Mouse (Mus musculus) midbrain, embryonic 11.5 days (tissue): ENCODE measurements at regions not wholly inside any gene's neighbourhood (a gene's known extent, or its start where the extent isn't known, plus 50 kb on each side); places are given as distances from the start of the nearest gene placed in this dataset.

ENCODE experiments used
- ATAC-seq: fragments of 200-750 bp; cut with Nextera tagmentation; 2 replicates; pipeline ENCODE4 v1.8.0; 2017; ENCODE audit warnings: moderate TSS enrichment, moderate library complexity; ENCODE audit not compliant: low FRiP score
- DNase-seq: peaks from one replicate; pipeline ENCODE4 v3.0.0; 2015; ENCODE audit warnings: low spot score; ENCODE audit errors: missing footprints
- H3K27ac ChIP-seq: fragments of 300-500 bp; sonication (generic); 2 replicates; pipeline ENCODE4 v1.5.1; 2014; ENCODE audit warnings: low read depth, low read length
- H3K27me3 ChIP-seq: fragments of 300-500 bp; sonication (generic); 2 replicates; pipeline ENCODE4 v1.6.1; 2014; ENCODE audit warnings: mild to moderate bottlenecking, low read length, moderate library complexity, mixed read lengths; ENCODE audit not compliant: control insufficient read depth, insufficient read depth
- H3K36me3 ChIP-seq: fragments of 300-500 bp; sonication (generic); 2 replicates; pipeline ENCODE4 v1.6.1; 2014; ENCODE audit warnings: mild to moderate bottlenecking, low read length, moderate library complexity, mixed read lengths; ENCODE audit not compliant: control insufficient read depth, insufficient read depth
- H3K4me1 ChIP-seq: fragments of 300-500 bp; sonication (generic); 2 replicates; pipeline ENCODE4 v1.6.1; 2014; ENCODE audit warnings: low read length; ENCODE audit not compliant: control insufficient read depth, insufficient read depth
- H3K4me2 ChIP-seq: fragments of 300-500 bp; sonication (generic); 2 replicates; pipeline ENCODE4 v1.6.1; 2014; ENCODE audit warnings: mild to moderate bottlenecking, moderate library complexity
- H3K4me3 ChIP-seq: fragments of 300-500 bp; sonication (generic); 2 replicates; pipeline ENCODE4 v1.5.1; 2014; ENCODE audit warnings: low read depth, low read length
- H3K9ac ChIP-seq: fragments of 300-500 bp; sonication (generic); 2 replicates; pipeline ENCODE4 v1.6.1; 2014; ENCODE audit warnings: low read length
- H3K9me3 ChIP-seq: fragments of 300-500 bp; sonication (generic); 2 replicates; pipeline ENCODE4 v1.6.1; 2016; ENCODE audit warnings: low read length; ENCODE audit not compliant: control insufficient read depth
- WGBS: fragments of 180-500 bp; shearing (Covaris S2); extraction: QIAGEN DNeasy Blood & Tissue Kit; methylation state at CpG from one replicate; pipeline ENCODE4 v1.1.7; 2014; 5-methylcytosine and 5-hydroxymethylcytosine counted together

DNA sequence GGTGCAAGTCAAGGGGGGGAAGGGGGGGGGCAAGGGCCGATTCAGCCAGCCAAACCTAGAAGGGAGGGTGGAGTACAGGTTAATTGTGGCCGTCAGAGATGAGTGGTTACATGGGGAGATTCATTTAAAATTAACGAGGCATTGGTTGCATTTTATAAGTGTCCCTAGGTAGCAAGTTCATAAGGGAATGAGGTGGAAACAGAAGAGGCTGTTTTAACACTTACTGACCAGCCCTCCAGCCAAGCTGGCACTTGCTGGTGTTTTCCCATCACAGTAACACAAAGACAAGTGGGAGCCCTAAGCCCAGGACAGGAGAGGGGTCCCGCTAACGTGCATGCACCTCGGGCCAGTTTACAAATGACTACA, 309.1 kb upstream of the Jarid2 start:
- Histone ChIP-seq H3K9me3 (0 out of 2 replicates have a peak, but pooled peaks cover 4% of the 10 kb centered on the region), H3K4me2 (no peak overlapping the region; the same call in 1 of the 2 replicates), H3K9ac (no peak overlapping the region), H3K36me3 (no peaks in the 10 kb centered on the region), H3K27ac (no peak overlapping the region), H3K4me3 (no peak overlapping the region), H3K4me1 (peaks cover 18% of the 10 kb centered on the region), H3K27me3 (no peaks in the 10 kb centered on the region)
- DNase-seq (no peak), ATAC-seq (no peak)
- WGBS: 28% methylated on average over 6 of the region's 6 CpGs

DNA sequence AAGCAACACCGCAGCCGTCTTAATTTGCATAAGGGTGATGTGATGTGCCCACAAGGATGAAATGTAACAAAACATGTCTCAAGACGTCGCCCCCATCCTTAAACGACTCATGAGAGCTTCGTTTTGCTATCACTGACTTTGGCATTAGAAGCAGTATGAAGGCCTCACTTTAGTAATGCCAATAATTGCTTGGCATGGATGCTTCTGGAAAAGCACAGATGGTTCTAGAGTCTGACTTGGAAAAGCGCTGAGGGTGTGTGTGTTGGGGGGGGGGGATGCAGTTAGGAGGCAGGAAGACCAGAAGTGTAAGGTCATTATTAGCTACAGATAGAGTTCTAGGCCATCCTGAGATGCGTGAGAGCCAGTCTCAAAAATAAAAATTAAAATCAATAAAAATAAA, 308.3 kb upstream of the Jarid2 start:
- Histone ChIP-seq H3K4me2 (no peak overlapping the region), H3K36me3 (no peaks in the 10 kb centered on the region), H3K9me3 (0 out of 2 replicates have a peak, but pooled peaks cover 4% of the 10 kb centered on the region), H3K9ac (no peak overlapping the region), H3K27me3 (no peaks in the 10 kb centered on the region), H3K27ac (no peak overlapping the region), H3K4me1 (peaks cover 18% of the 10 kb centered on the region), H3K4me3 (no peak overlapping the region)
- WGBS: 93% methylated on average over 8 of the region's 8 CpGs
- DNase-seq (no peak), ATAC-seq (no peak)

DNA sequence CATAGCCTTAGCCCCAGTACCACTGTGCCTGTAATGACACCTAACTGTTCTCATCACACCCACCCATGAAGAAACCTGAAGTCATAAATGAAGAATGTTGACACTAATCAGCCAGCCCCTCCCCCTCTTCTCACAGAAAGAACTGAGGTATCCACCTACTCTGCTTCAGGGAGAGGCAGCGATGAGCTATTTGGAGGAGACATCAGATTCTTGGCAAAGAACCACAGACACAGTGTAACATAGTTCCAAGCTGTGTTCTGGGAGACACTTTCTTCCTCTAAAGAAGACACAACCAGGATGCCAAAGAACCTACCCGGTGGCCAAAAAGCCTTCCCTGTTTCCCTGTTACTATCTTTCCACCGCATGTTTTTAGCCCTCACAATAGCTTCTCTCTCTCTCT, 307.8 kb upstream of the Jarid2 start:
- no peak for ATAC-seq
- Histone ChIP-seq H3K9me3 (0 out of 2 replicates have a peak, but pooled peaks cover 4% of the 10 kb centered on the region), H3K4me2 (no peak overlapping the region), H3K36me3 (no peaks in the 10 kb centered on the region), H3K27ac (no peak overlapping the region), H3K4me3 (no peak overlapping the region), H3K27me3 (no peaks in the 10 kb centered on the region), H3K9ac (no peak overlapping the region), H3K4me1 (peaks cover 16% of the 10 kb centered on the region)
- WGBS: 87% methylated on average over 3 of the region's 3 CpGs
- DNase-seq: no peak

DNA sequence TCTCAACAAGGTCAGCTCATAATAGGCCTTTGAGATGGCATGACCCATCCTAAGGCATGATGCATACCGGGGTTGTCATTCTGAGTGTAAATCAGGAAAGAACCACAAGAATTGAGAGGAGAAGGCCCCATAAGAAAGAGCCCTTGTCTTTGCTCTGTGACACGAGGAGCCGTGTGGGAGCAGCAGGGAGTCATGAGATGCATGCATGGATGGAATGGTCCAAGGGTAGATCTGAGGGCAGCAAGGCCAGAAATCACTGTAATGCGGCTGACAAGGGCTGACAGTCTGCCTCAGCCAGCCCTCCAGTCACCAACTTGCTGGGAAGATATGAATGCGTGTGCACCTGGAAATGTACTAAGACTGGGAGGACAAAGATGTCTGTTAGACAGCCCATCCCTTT, 307.4 kb upstream of the Jarid2 start:
- Histone ChIP-seq H3K4me3 (no peak overlapping the region), H3K36me3 (no peaks in the 10 kb centered on the region), H3K9ac (no peak overlapping the region), H3K9me3 (0 out of 2 replicates have a peak, but pooled peaks cover 4% of the 10 kb centered on the region), H3K27me3 (no peaks in the 10 kb centered on the region), H3K27ac (no peak overlapping the region), H3K4me2 (no peak overlapping the region), H3K4me1 (peaks cover 15% of the 10 kb centered on the region)
- 83% methylated on average over 5 of the region's 5 CpGs for WGBS
- DNase-seq (no peak), ATAC-seq (no peak)

DNA sequence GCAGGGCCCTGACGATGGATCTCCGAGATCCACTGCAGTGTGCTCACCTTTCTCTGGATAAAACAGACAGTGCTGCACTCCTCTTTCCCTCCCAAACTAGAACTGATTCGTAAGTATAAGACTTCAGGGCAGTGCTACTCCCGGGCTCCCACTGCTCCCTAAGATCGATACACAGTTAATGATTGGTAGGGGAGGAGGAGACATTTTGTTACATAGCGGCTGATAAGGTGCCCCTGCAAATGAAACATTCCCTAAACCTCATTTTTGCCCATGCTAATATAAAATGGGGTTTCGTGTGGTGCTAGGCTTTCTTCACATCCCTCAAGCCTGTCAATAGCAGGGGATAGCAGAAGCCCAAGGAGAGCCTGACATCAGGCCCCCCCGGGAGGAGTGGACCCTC, 298.8 kb upstream of the Jarid2 start:
- no peaks in the 10 kb centered on the region for H3K4me1 ChIP-seq
- no peak for DNase-seq
- no peak overlapping the region for H3K9ac ChIP-seq
- H3K27ac ChIP-seq: no peak overlapping the region
- H3K4me3 ChIP-seq: no peak overlapping the region
- ATAC-seq: no peak
- no peaks in the 10 kb centered on the region for H3K27me3 ChIP-seq
- no peaks in the 10 kb centered on the region for H3K9me3 ChIP-seq
- no peak overlapping the region for H3K4me2 ChIP-seq
- H3K36me3 ChIP-seq: no peaks in the 10 kb centered on the region
- WGBS: 88% methylated on average over 8 of the region's 8 CpGs

DNA sequence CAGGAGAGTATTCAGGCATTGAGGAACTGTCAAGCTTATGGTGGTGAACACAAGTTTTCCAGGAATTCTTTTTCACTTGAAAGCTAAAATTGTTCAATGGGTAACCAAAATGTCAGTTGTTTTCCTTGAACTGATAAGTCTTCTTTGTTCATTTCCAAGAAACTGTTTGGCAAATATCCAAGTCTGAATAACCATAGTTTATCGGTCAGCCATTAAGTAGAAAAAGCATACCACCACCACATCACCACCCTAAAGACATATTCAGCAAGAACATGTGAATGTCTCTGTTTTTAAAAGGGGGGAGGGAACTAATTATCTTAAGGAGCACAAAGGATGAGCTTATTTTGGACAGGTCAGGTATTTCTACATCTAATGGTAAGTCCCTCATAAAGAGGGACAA, 291.6 kb upstream of the Jarid2 start:
- Histone ChIP-seq H3K9me3 (no peaks in the 10 kb centered on the region), H3K4me1 (no peaks in the 10 kb centered on the region), H3K4me2 (no peak overlapping the region), H3K36me3 (no peaks in the 10 kb centered on the region), H3K9ac (no peak overlapping the region), H3K4me3 (no peak overlapping the region), H3K27me3 (no peaks in the 10 kb centered on the region), H3K27ac (no peak overlapping the region)
- 86% methylated on average over 1 of the region's 1 CpGs for WGBS
- ATAC-seq: no peak
- no peak for DNase-seq

DNA sequence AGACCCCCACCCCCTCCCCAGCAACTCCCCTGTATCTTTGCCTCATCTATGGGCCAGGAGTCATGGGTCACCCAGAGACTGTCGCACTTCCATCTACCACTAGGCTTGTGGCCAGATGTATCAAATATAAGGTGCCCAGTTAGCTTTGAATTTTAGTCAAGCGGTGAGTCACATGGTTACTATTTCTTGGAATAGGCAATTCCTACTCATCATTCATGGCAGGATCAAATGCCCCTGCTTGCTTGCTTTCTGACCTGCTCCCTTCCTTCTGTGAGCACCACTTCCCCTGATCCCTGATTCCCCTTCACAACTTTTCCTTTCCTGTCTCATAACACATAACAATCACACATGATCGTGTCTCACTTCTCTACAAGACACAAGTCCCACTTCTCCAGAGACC, 288.2 kb upstream of the Jarid2 start:
- Histone ChIP-seq H3K4me3 (no peak overlapping the region), H3K27me3 (no peaks in the 10 kb centered on the region), H3K36me3 (no peaks in the 10 kb centered on the region), H3K27ac (no peak overlapping the region), H3K4me1 (no peaks in the 10 kb centered on the region), H3K4me2 (no peak overlapping the region), H3K9me3 (no peaks in the 10 kb centered on the region), H3K9ac (no peak overlapping the region)
- no peak for DNase-seq
- no peak for ATAC-seq
- WGBS: 93% methylated on average over 3 of the region's 3 CpGs

DNA sequence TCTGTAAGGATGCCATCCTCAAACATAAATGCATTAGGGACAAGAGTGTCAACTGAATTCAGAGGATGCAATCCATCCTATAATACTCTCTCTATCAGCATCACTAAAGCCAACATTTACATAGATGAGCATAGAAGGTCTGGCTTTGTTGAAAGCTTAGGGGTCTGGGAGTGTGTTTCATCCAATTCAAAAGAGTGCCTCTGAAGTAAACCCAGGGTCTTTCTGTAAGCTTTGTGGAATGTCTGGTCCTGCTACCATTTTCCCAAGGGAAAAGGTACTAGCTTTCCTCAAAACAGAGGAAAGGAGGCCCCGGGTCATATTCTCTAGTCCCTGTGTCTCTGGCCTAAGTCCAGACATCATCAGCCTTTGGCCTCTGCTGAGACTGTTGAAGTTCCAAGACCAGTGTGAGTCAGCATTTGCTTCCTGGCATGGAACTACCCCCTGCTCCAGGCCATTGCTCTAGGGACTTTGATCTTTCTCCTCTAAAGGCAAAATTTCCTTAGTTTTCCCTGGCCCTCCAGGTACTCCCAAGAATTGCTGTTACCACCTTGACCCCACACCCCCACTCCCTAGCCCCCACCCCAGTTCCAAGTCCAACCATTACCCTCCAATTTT, 280.0 kb upstream of the Jarid2 start:
- Histone ChIP-seq H3K4me2 (no peak overlapping the region), H3K9me3 (no peaks in the 10 kb centered on the region; the same call in 1 of the 2 replicates), H3K9ac (no peak overlapping the region), H3K4me3 (no peak overlapping the region), H3K27me3 (no peaks in the 10 kb centered on the region), H3K36me3 (no peaks in the 10 kb centered on the region), H3K4me1 (no peaks in the 10 kb centered on the region; the same call in 1 of the 2 replicates), H3K27ac (no peak overlapping the region)
- no peak for DNase-seq
- WGBS: 80% methylated on average over 1 of the region's 1 CpGs
- no peak for ATAC-seq

DNA sequence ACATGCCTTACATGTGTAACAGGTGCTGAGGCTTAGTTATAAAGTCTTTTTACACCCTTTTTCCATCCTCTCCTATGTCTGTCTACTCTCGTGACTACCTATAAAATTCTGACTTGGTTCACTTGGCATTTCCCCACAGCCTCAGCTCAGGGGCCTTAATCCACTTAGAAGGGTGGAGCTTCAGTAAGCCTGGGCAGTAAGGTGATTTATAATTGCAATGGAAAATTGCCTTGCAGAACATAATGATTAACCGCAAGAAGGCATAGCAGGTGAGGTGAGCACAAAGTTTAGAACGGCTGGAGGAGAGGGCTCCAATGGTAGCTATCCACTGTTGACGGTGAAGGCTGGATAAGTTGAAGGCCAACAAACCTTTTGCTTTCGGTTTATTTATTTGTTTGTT, 278.1 kb upstream of the Jarid2 start:
- no peak overlapping the region for H3K9ac ChIP-seq
- no peaks in the 10 kb centered on the region for H3K27me3 ChIP-seq
- peaks cover 2% of the 10 kb centered on the region; the same call in 1 of the 2 replicates for H3K4me1 ChIP-seq
- ATAC-seq: no peak
- H3K9me3 ChIP-seq: no peaks in the 10 kb centered on the region; the same call in 1 of the 2 replicates
- H3K4me3 ChIP-seq: no peak overlapping the region
- H3K27ac ChIP-seq: no peak overlapping the region
- no peaks in the 10 kb centered on the region for H3K36me3 ChIP-seq
- 90% methylated on average over 5 of the region's 5 CpGs for WGBS
- no peak overlapping the region for H3K4me2 ChIP-seq
- DNase-seq: no peak
